Mouse (Mus musculus) adrenal gland, postnatal 36 days (tissue): ENCODE data around the gene Sirpa. TPM values are rescaled to one million over a fixed set of nuclear protein-coding genes. Genes with fewer than 3 reads are reported as not detected.

Experiments used
- DNase-seq, 2 experiments: peaks; one replicate each; pipeline ENCODE4 v3.0.0; 2021; ENCODE audit warnings: mixed read lengths in 1 of 2
- total RNA-seq, 2 experiments: library from RNA; stranded (reverse); gene quantifications; 2 replicates each; pipeline ENCODE4 v1.2.3; 2021

The Sirpa gene
- total RNA-seq, 2 experiments from 2014 or later, result 37.5 to 66.5 TPM

DNA sequence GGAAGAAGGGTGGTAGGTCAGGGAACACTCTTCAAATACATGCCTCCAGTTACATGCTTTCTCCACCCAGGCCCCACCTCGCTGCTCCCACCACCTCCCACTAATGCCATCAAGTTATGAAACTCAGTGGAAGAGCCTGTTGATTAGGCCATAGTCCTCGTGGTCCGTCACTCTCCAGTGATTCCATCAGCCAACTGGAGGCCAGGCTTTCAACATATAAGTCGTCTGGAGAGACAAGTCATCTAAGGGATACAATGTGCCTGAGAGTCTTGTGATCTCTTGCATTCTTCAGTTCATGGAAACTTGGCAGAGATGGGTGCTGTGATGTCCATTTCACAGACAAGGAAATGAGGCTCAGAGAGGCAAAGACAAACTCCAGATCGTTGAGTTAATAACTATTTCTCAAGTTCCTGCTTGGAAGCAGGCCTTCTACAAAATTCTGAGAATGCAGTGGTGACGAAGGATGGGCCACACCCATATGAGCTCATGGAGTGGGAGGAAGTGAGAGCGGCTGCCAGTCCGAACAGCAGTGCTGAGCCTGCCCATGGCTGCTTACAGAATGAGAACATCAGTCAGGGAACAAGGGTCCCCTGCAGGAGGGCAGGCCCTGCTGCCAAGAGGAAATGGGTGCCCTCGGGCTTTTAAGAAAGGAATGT, 40.6 kb downstream of the Sirpa start:
- peak; percentile 61 to 66 for DNase-seq

DNA sequence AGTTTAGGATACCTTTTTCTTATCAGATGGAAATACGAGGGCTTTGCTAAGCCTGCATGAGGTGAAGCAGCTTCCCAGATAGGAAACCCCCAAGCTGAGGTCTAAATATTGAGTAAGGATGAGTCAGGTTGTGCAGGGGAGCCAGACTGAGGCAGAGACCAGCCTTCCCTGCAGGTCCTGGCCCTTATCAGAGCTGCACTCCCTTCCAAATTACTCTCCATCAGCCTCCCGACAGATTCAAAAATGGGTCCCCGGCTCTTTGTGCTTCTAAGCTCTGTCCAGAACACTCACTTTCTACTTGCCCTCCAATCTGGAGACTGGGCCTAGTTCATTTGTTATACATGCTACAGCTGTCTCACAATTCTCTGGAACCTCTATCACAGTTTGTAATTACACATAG, 41.3 kb downstream of the Sirpa start:
- DNase-seq, result no peak

DNA sequence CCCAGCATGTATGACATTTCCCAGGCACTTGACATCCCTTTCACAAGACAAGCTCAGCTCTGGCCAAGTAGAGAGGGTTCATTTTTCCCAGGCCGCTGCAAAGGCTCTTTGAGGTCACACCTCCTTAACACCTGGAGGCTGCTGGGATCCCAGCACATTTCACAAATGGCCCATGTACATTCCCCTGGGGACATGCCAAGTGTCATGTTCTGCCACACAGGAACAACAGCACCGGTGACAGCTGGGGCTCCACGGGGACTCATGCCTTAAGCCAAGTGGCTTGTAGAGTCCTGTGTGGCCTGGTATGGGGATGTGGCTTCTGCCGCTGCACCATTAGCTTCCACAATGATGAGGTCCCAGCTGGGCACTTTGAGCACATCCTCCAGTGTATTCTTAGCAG, 60.0 kb downstream of the Sirpa start:
- no peak for DNase-seq

DNA sequence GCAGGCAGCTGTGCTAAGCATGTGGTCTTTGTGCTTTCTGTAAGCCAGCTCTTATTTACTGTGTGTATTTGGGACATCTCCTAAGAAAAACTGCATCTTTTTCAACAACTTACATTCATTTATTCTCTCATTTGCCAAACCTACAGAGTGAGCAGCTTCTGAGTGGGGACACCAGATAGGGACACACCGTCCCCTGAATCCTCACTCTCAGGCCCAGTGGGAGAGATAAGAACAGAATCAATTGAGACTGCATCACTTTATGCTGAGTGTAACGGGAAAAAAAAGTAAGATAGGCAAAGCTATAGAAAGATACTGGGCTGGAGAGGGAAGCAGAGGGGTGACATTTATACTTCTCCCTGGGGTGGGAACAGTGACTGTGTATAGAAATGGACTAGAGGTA, 61.0 kb downstream of the Sirpa start:
- no peak for DNase-seq

DNA sequence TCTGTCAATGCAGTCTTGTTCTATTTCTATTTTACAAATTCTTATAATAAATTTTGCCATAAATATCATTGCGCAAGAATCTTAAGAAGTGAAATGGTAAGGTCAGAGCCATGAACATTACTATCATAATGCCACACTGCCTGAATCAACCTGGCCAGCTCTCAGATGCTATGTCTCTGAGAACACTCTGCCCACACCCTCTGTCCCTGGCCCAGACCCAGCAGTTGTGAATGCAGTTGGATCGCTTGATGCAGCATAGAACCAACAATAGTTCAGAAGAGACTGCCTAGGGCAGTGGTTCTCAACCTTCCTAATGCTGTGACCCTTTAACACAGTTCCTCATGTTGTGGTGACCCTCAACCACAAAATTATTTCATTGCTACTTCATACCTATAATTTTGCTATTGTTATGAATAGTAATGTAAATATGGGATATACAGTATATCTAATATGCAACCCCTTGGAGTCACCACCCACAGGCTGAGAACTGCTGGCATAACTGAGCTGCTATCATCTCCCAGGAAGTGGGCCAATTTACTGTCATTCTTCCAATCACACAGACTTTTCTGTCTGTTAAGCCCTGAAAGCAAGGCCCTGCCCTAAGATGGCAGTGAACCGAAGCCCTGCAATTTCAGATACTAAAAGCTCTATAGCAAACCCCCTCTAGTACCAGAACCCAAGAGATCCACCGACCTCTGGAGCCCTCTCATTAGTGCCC, 61.8 kb downstream of the Sirpa start:
- peak; percentile 19 to 39 for DNase-seq

DNA sequence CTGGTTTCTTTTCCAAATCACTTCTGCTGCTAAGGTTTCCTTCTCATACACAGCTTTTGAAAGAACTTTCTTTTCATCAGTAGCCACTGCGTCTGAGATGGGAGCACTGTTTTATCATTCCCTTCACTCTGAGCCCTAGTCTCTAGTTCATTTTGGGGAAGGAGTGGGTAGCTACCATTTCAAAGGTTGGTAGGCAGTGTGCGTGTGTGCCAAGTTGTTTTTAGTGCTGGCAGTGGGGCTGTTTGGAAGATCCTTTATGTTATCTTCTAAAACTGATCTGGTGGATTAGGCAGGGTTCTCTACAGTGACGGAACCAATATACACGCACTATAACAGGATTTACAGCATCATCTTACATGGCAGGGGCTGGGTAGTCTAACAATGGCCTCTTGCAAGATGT, 62.4 kb downstream of the Sirpa start:
- no peak for DNase-seq

DNA sequence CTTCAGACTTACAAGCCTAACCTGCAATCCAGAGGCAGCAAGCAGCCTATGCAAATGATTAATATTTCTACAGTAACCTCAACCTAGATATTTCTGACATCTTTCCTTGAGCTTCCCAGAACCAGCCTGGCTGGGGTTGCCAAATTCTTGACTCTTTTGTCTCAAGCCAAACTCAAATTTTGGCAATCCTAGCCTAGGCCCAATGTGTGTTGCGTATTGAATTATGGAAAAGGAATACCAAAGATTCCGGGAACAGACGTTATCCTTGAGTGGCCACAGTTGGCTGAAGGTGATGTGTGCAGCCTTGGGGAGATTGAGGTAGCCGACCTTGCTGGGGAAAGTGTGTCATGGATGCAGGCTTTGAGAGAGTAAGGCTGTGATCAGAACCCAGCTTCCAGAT, 66.2 kb downstream of the Sirpa start:
- DNase-seq, result peak; percentile 9 to 44

DNA sequence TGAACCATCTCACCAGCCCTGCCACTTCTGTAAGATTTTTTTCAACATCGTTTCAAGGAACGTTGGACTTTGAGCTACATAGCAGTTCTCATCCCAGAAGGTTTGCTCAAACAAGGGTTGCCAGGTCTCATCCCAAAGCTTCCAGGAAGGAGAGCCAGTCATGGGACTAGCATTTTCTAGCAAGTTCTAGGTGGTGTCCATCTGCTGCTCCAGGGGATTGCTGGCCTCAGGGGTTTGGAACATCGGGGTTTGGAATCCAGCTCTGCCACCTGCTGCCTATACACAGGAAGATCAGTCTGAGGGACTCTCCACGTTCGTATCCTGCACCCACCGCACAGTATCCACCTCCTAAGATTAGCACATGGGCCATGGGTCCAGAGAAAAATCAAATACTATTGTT, 67.4 kb downstream of the Sirpa start:
- peak in 1 of 2 experiments; percentile 23 for DNase-seq

DNA sequence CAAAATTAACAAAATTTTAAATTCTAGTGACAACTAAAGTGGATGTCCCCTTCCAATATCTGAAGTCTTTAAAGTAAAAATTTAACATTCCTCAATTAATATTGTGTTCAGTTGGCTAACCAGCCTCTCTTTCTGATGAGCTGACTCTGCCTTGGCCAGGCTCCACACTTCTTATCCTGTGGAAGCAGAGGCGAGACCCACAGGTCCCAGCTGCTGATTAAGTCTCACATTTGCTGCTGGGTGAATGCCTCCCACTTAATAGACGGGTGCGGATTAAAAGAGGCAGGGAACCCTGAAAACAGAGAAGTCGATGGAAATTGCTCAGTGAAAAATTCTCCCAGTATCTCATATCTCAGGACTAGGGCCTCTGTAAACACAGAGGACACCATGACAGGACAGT, 69.8 kb downstream of the Sirpa start:
- no peak for DNase-seq

DNA sequence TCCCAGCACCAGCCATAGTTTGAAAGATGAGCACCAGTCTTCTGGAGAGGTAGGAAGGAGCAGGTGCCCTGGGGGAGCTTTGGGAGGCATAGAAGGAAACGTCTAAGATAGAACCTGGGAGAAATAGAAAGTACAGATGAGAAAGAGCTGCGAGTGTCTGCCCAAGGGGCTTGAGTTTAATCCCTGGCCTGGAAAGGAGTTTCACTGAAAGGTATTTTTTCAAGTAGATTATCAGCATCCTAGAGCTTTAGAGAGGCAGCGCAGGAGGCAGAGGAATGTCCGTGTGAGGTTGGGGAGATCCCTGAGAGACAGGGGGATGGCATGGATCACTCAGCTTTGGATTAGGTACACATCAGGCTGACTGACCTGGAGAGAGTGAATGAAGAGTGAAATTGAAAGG, 79.3 kb downstream of the Sirpa start:
- DNase-seq, result no peak

DNA sequence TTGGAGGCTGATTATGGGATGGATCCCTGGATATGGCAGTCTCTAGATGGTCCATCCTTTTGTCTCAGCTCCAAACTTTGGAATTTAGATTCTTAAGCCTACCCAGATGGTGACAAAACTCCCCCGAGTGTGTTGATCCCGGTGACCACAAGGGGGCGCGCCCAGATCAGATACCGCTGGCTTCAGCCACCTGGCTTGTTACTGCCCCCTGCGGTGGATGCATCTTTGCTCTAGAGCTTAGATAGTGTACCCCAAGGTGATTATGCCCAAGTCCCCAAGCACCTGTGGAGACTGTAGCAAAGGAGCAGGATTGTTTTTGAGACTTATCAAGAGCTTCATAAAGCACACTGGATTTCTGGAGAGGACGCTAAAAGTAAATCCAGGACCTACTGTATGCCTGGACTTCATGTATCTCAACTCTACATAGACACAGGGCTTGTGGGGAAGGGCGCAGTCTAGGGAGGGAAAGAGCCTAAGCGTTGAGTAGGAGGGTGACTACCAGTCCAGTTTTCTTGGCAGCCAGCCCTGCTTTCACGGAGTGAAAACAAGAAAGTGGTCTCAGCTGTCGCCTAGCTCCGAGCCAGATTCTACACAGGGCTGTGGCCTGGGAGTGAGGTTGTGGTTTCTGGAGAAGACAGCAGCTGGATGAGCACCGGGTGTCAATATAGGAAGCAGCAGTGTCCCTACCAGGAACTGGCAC, 82.5 kb downstream of the Sirpa start:
- DNase-seq, result peak; percentile 88 to 90

DNA sequence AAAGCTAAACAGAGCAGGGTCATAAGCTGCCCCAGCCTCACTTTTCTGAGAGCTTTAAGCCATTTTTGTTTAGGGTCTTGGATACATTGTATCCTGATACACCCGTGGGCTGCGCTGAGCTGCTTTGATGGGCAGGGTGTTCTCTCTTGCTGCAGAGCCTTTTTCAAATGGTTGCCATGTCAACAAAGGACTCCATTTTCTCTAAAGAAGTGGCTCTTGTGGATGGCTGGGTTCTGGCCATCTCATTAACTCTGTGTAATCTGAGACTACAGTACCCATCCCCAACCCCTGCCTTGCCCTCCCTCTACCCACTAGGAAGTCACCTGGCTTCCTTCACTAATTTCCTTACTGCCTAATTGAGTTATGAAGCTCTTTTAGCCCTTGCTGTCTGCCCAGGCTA, 85.0 kb downstream of the Sirpa start:
- DNase-seq, result no peak

DNA sequence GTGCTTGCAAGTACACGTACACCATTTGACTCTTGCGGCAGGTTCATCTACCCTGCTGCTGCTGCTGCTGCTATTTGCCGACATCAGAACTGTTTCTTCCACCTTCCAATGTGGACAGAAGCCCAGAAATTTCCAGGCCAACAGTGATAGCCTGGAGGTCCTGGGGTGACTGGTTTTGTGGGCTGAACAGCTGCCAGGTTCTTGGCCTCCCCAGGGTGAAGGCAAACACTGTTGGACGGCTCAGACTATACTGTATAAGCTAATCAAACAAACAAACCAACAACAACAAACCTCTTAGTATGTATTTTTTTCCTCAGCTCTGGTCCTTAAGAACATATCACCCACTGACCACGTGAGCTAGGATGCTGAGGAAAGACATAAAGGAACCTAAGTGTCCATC, 86.4 kb downstream of the Sirpa start:
- DNase-seq, result no peak

DNA sequence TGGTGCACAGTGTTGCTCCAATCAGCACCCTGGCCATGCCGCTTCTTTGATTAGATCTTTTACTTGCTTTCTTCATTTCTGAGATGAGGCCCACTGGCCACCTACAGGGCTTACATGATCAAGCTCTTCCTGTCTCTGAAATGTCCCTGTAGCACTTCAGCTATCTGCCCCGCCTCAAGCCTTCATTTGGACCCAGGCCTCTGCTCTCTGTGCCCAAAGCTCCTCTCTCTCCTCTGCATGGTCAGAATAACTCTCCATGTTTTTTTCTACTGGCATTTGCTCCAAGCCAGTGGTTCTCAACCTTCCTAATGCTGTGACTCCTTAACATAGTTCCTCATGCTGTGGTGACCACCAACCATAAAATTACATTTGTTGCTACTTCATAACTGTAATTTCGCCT, 87.6 kb downstream of the Sirpa start:
- DNase-seq, result no peak

Other genes starting within 250 kb of the Sirpa start
- 1 to 10 TPM in 1 of 2 experiments, under 1 TPM in 1; 0.82 to 1.7 TPM for gene Il1b, start 221.7 kb upstream of the Sirpa start, total RNA-seq
- not detected for gene F830045P16Rik, start 56.2 kb upstream of the Sirpa start, total RNA-seq
- gene Pdyn, start 107.0 kb downstream of the Sirpa start, total RNA-seq, result under 1 TPM; 0.10 to 0.30 TPM
- gene Stk35, start 207.7 kb downstream of the Sirpa start, total RNA-seq, result 10 to 100 TPM; 25.1 to 30.1 TPM